Comparison of ENCODE assay signal across 22 mouse cellular contexts in the genomic region with DNA sequence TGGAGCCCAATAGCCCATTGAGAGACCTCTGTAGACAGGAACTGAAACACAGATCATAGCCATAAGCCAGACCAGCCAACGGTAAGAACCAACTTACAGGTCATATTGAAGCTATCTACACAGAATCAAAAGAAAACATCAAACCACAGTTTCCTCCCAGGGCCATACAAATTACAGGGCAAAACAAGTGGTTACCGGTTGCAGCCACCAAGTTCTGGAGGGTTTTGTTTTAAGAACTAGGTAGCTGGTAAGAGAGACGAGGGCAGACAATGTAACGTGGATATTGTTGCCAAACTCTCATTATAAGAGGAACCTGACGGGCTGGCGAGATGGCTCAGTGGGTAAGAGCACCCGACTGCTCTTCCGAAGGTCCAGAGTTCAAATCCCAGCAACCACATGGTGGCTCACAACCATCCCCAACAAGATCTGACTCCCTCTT. TPM values are rescaled to one million over a fixed set of nuclear protein-coding genes. Genes with fewer than 3 reads are reported as not detected.
DNase-seq lines count a peak whose midpoint lies in the region; ATAC-seq and TF ChIP-seq lines count a peak whose summit lies in the region.
"Had no signal": no experiment of that assay in that cellular context is flagged by ENCODE, and none has a peak within 500 bp of the region (broad histone marks: within the 10 kb centered on the region; RNA-seq: fewer than 3 reads in every experiment).

No protein-coding gene starts in this region.

- no peaks in the 10 kb centered on the region for H3K36me3 ChIP-seq in spleen, adult 2 months (ENCODE audit: control insufficient read depth, insufficient read depth, low read length)
- H3K36me3 ChIP-seq in CH12.LX (replicated peaks in 1 of 2; ENCODE audit: control insufficient read depth in 1 of 2, insufficient read depth in 1 of 2, low read length in 1 of 2): no peaks in the 10 kb centered on the region
- no peaks in the 10 kb centered on the region for H3K36me3 ChIP-seq in intestine, embryonic 16.5 days (ENCODE audit: control insufficient read depth, insufficient read depth, low read length)
- H3K36me3 ChIP-seq: embryonic facial prominence, embryonic 13.5 days; forebrain, embryonic 12.5 days; kidney, embryonic 15.5 days had no signal

- no peak for TF ChIP-seq CTCF in spleen, adult 2 months (IDR thresholded peaks at IDR 0.05; ENCODE audit: extremely low read depth, insufficient read depth, insufficient read length, insufficient replicate concordance)
- TF ChIP-seq CTCF in CH12.LX (conservative IDR thresholded peaks at IDR 0.05 in 1 of 2, IDR thresholded peaks at IDR 0.05 in 1 of 2; ENCODE audit: low read depth in 2 of 2, low read length in 2 of 2): no peak

- H3K27ac ChIP-seq in spleen, adult 2 months (ENCODE audit: insufficient read depth, low read length): peak overlapping the region; percentile 78
- H3K27ac ChIP-seq in CH12.LX (ENCODE audit: insufficient read depth, low read depth): peak overlapping the region; percentile 94
- no peak overlapping the region for H3K27ac ChIP-seq in intestine, embryonic 16.5 days (ENCODE audit: low read length)
- H3K27ac ChIP-seq: embryonic facial prominence, embryonic 13.5 days; forebrain, embryonic 12.5 days; hindbrain, postnatal 0 days; kidney, embryonic 15.5 days; liver, embryonic 14.5 days; stomach, postnatal 0 days had no signal

- H3K27me3 ChIP-seq in spleen, adult 2 months (ENCODE audit: control insufficient read depth, insufficient read depth, low read length): no peaks in the 10 kb centered on the region
- no peaks in the 10 kb centered on the region for H3K27me3 ChIP-seq in CH12.LX (replicated peaks)
- H3K27me3 ChIP-seq in intestine, embryonic 16.5 days (replicated peaks; ENCODE audit: control insufficient read depth, insufficient read depth, low read length): no peaks in the 10 kb centered on the region
- H3K27me3 ChIP-seq: embryonic facial prominence, embryonic 13.5 days; forebrain, embryonic 12.5 days; kidney, embryonic 15.5 days had no signal

- TF ChIP-seq RAD21 in CH12.LX (IDR thresholded peaks at IDR 0.05; ENCODE audit: low read depth, low read length): no peak

- H3K9ac ChIP-seq in CH12.LX (ENCODE audit: insufficient read depth, low read depth): peak overlapping the region; percentile 32; the same call in 1 of the 2 replicates
- no peak overlapping the region for H3K9ac ChIP-seq in intestine, embryonic 16.5 days (ENCODE audit: low read depth, low read length)
- H3K9ac ChIP-seq: embryonic facial prominence, embryonic 13.5 days; forebrain, embryonic 12.5 days; kidney, embryonic 15.5 days; liver, embryonic 14.5 days had no signal

- peak; percentile 73 for TF ChIP-seq EP300 in CH12.LX (IDR thresholded peaks at IDR 0.05; ENCODE audit: low read length)

- WGBS in spleen, adult 2 months: 6% methylated on average over 8 of the region's 8 CpGs
- WGBS in intestine, embryonic 16.5 days: 82% methylated on average over 8 of the region's 8 CpGs

- no peaks in the 10 kb centered on the region for H3K9me3 ChIP-seq in CH12.LX (replicated peaks; ENCODE audit: low read length)
- no peaks in the 10 kb centered on the region for H3K9me3 ChIP-seq in intestine, embryonic 16.5 days (ENCODE audit: control insufficient read depth, low read length)
- H3K9me3 ChIP-seq: embryonic facial prominence, embryonic 13.5 days; forebrain, embryonic 12.5 days; kidney, embryonic 15.5 days had no signal

- no peak for TF ChIP-seq POLR2A in spleen, adult 2 months (IDR thresholded peaks at IDR 0.05; ENCODE audit: low read depth, low read length)
- TF ChIP-seq POLR2A in CH12.LX (IDR thresholded peaks at IDR 0.05; ENCODE audit: low read depth, low read length): no peak; the same call in 1 of the 2 replicates

- dilution Hi-C loops in CH12.LX (cut with MboI; ENCODE audit: extremely low pct_ligation_motif_present, extremely low pct_unique_long_range_greater_than_20kb, low sequenced_read_pairs): no loop called here

- peaks cover 40% of the 10 kb centered on the region for H3K4me1 ChIP-seq in spleen, adult 2 months (ENCODE audit: control insufficient read depth, insufficient read depth, insufficient read length)
- H3K4me1 ChIP-seq in CH12.LX (ENCODE audit: control insufficient read depth in 1 of 2, insufficient read depth in 2 of 2): peaks cover 11 to 61% of the 10 kb centered on the region in 2 experiments
- H3K4me1 ChIP-seq in intestine, embryonic 16.5 days (ENCODE audit: control insufficient read depth, insufficient read depth, low read length): 0 out of 2 replicates have a peak, but pooled peaks cover 6% of the 10 kb centered on the region
- H3K4me1 ChIP-seq: embryonic facial prominence, embryonic 13.5 days; forebrain, embryonic 12.5 days; kidney, embryonic 15.5 days had no signal

- H3K4me3 ChIP-seq in spleen, adult 2 months (ENCODE audit: extremely low read depth, insufficient read depth, insufficient read length): no peak overlapping the region
- no peak overlapping the region for H3K4me3 ChIP-seq in CH12.LX (replicated peaks in 1 of 3; ENCODE audit: low read depth in 2 of 3, low read length in 2 of 3, poor library complexity in 1 of 3)
- H3K4me3 ChIP-seq in intestine, embryonic 16.5 days (ENCODE audit: low read length): no peak overlapping the region
- H3K4me3 ChIP-seq: embryonic facial prominence, embryonic 13.5 days; forebrain, embryonic 12.5 days; kidney, embryonic 15.5 days had no signal

- no peaks in the 10 kb centered on the region for H3K79me2 ChIP-seq in CH12.LX (replicated peaks; ENCODE audit: control insufficient read depth, extremely low read depth, insufficient read depth, poor library complexity, severe bottlenecking)

- DNase-seq in spleen, adult 2 months (ENCODE audit: low read depth in 1 of 2, low spot score in 2 of 2): peak; percentile 52 to 87
- no peak for DNase-seq in spleen, postnatal 4 days (ENCODE audit: low spot score in 2 of 2)
- DNase-seq in CH12.LX (ENCODE audit: extremely low read depth) (peak; percentile 79), MN1 (ENCODE audit: low spot score) (no peak)
- DNase-seq in spleen, postnatal 36 days (ENCODE audit: low spot score in 2 of 2): peak; percentile 76 to 82
- DNase-seq in adrenal gland, postnatal 14 days: no peak
- DNase-seq: adrenal gland, postnatal 25 days; cerebellum, postnatal 36 days; heart, postnatal 10 days; lung, postnatal 4 days; right cerebral cortex, postnatal 14 days had no signal

- peak overlapping the region; percentile 55 for H3K4me2 ChIP-seq in CH12.LX (ENCODE audit: insufficient read depth, low read depth, poor library complexity, severe bottlenecking)
- H3K4me2 ChIP-seq in intestine, embryonic 16.5 days (ENCODE audit: low read depth, low read length): no peak overlapping the region
- H3K4me2 ChIP-seq: embryonic facial prominence, embryonic 13.5 days; forebrain, embryonic 12.5 days; kidney, embryonic 15.5 days had no signal

- peak; percentile 65 for ATAC-seq in megakaryocyte, adult 5-6 weeks (ENCODE audit: poor library complexity, severe bottlenecking)
- no peak for ATAC-seq in intestine, embryonic 16.5 days
- ATAC-seq: hindbrain, postnatal 0 days; midbrain, embryonic 16.5 days had no signal

- in situ Hi-C loops in CH12.LX (cut with MboI; ENCODE audit: low pct_ligation_motif_present, low pct_unique_long_range_greater_than_20kb, low sequenced_read_pairs): no loop called here

TF ChIP-seq in CH12.LX, 34 proteins besides CTCF, POLR2A, EP300 and RAD21:
- 0 out of 2 replicates have a peak, but pooled peaks have one; percentile 10 for TF ChIP-seq MYC (IDR thresholded peaks at IDR 0.05; ENCODE audit: low read depth, low read length)
- TF ChIP-seq MAFK (IDR thresholded peaks at IDR 0.05; ENCODE audit: insufficient replicate concordance, low read length): peak; percentile 54; the same call in 1 of the 2 replicates
- TF ChIP-seq IRF4 (IDR thresholded peaks at IDR 0.05; ENCODE audit: low read depth, low read length): peak; percentile 81
- no peak for TF ChIP-seq ZMIZ1 (IDR thresholded peaks at IDR 0.05; ENCODE audit: low read depth, low read length)
- TF ChIP-seq TBP (conservative IDR thresholded peaks at IDR 0.05; ENCODE audit: low read depth, low read length): peak; percentile 90
- TF ChIP-seq ZNF384 (IDR thresholded peaks at IDR 0.05; ENCODE audit: low read depth, low read length): peak; percentile 54; the same call in 1 of the 2 replicates
- peak; percentile 40; the same call in 1 of the 2 replicates for TF ChIP-seq ELF1 (IDR thresholded peaks at IDR 0.05; ENCODE audit: low read depth, low read length)
- TF ChIP-seq BHLHE40 (IDR thresholded peaks at IDR 0.05; ENCODE audit: low read depth, low read length): 0 out of 2 replicates have a peak, but pooled peaks have one; percentile 23
- no peak for TF ChIP-seq ETS1 (conservative IDR thresholded peaks at IDR 0.05; ENCODE audit: low read depth, low read length)
- TF ChIP-seq MAZ (IDR thresholded peaks at IDR 0.05; ENCODE audit: low read depth, low read length): no peak

RNA-seq across cellular contexts. Expression of a gene that starts 13.2 kb away (rescaled TPM):
- polyA plus RNA-seq in spleen, adult 2 months (2012; rRNA removed): 322 and 350 TPM in 2 replicates
- total RNA-seq in CH12.LX (2012; rRNA removed) (64.3 and 99.9 TPM in 2 replicates), CH12.LX (2014; rRNA removed) (235 and 258 TPM in 2 replicates)
- polyA plus RNA-seq in CH12.LX (2012; ENCODE audit: insufficient read length, low read depth): 151 and 161 TPM in 2 replicates
- total RNA-seq in megakaryocyte, adult 5-6 weeks (2015): 1,942 and 2,045 TPM in 2 replicates
- total RNA-seq in megakaryocyte, adult 5-6 weeks (2017): 1,369 and 1,731 TPM in 2 replicates
- 438 and 445 TPM in 2 replicates for polyA plus RNA-seq in intestine, embryonic 16.5 days (2015; fragmentation: Nextera tagmentation; extraction: Ambion mirVana)
- total RNA-seq in adrenal gland, postnatal 14 days (2021): 9.2 and 10.8 TPM in 2 replicates
- total RNA-seq: layer of hippocampus, adult 18-20 months; left cerebral cortex, postnatal 10 days had no signal

Comparison
In these comparisons a context has a peak if more than half of its experiments do, and no peak if none do; other contexts are left out.
1. DNase-seq: peak in spleen, adult 2 months (2 of 2), CH12.LX (single experiment) and spleen, postnatal 36 days (2 of 2); none in spleen, postnatal 4 days (0 of 2), MN1 (single experiment) and adrenal gland, postnatal 14 days (single experiment).
2. RNA of a gene that starts 13.2 kb away (total RNA-seq): 1,369 to 2,045 TPM in megakaryocyte, adult 5-6 weeks; 64.3 to 258 TPM in CH12.LX and 9.2 to 10.8 TPM in adrenal gland, postnatal 14 days; every median in the first group is over 4 times any median in the second.